Mouse (Mus musculus): ENCODE results near the gene Zfp605.
"Not testable (repeated sequence)": the region's sequence is repeated elsewhere in the genome, so short reads cannot be mapped to it uniquely, and the experiment has no call there.

Zfp605 gene

GRCm38 (mm10) chr5:110103901-110104615 is 5.8 kb upstream of the Zfp605 start:
- peak; percentile 5 for DNase-seq (ENCODE audit: low read depth, low spot score)
- Histone ChIP-seq H3K27me3 (ENCODE audit: control insufficient read depth, insufficient read depth, low read length, poor library complexity, severe bottlenecking) (no peaks in the 10 kb centered on the region), H3K36me3 (ENCODE audit: control insufficient read depth, insufficient read depth, low read length, poor library complexity, severe bottlenecking) (peaks cover 7% of the 10 kb centered on the region)

GRCm38 (mm10) chr5:110104616-110105380 is 5.1 kb upstream of the Zfp605 start:
- Histone ChIP-seq H3K27me3 (ENCODE audit: control insufficient read depth, insufficient read depth, low read length, poor library complexity, severe bottlenecking) (no peaks in the 10 kb centered on the region), H3K36me3 (ENCODE audit: control insufficient read depth, insufficient read depth, low read length, poor library complexity, severe bottlenecking) (peaks cover 7% of the 10 kb centered on the region)
- peak; percentile 6 for DNase-seq (ENCODE audit: low read depth, low spot score)

GRCm38 (mm10) chr5:110106140-110106871 is 3.6 kb upstream of the Zfp605 start:
- Histone ChIP-seq H3K27me3 (ENCODE audit: control insufficient read depth, insufficient read depth, low read length, poor library complexity, severe bottlenecking) (no peaks in the 10 kb centered on the region), H3K36me3 (ENCODE audit: control insufficient read depth, insufficient read depth, low read length, poor library complexity, severe bottlenecking) (peaks cover 7% of the 10 kb centered on the region)
- peak; percentile 19 for DNase-seq (ENCODE audit: low read depth, low spot score)

GRCm38 (mm10) chr5:110106901-110107564 is 2.9 kb upstream of the Zfp605 start:
- Histone ChIP-seq H3K36me3 (ENCODE audit: control insufficient read depth, insufficient read depth, low read length, poor library complexity, severe bottlenecking) (peaks cover 7% of the 10 kb centered on the region), H3K27me3 (ENCODE audit: control insufficient read depth, insufficient read depth, low read length, poor library complexity, severe bottlenecking) (no peaks in the 10 kb centered on the region)
- no peak for DNase-seq (ENCODE audit: low read depth, low spot score)

- Histone ChIP-seq H3K36me3 (ENCODE audit: control insufficient read depth, insufficient read depth, low read length, poor library complexity, severe bottlenecking) (peaks cover 8% of the 10 kb centered on the region), H3K27me3 (ENCODE audit: control insufficient read depth, insufficient read depth, low read length, poor library complexity, severe bottlenecking) (no peaks in the 10 kb centered on the region)
- DNase-seq (ENCODE audit: low read depth, low spot score): peak; percentile 95
Measured at GRCm38 (mm10) chr5:110107581-110108304, 2.1 kb upstream of the Zfp605 start, which contains the start of gene Gtpbp6. Gtpbp6 (minus strand) TSS chr5:110108197.

- no peak for DNase-seq (ENCODE audit: low read depth, low spot score)
- Histone ChIP-seq H3K27me3 (ENCODE audit: control insufficient read depth, insufficient read depth, low read length, poor library complexity, severe bottlenecking) (no peaks in the 10 kb centered on the region), H3K36me3 (ENCODE audit: control insufficient read depth, insufficient read depth, low read length, poor library complexity, severe bottlenecking) (peaks cover 10% of the 10 kb centered on the region)
Measured at GRCm38 (mm10) chr5:110108305-110108628, 1.6 kb upstream of the Zfp605 start.

GRCm38 (mm10) chr5:110122380-110122779 is 12.5 kb downstream of the Zfp605 start:
- not testable (repeated sequence) for DNase-seq (ENCODE audit: low read depth, low spot score); H3K27me3 ChIP-seq (ENCODE audit: control insufficient read depth, insufficient read depth, low read length, poor library complexity, severe bottlenecking); H3K36me3 ChIP-seq (ENCODE audit: control insufficient read depth, insufficient read depth, low read length, poor library complexity, severe bottlenecking)

- peaks cover 5% of the 10 kb centered on the region; the same call in 1 of the 2 replicates for H3K36me3 ChIP-seq (ENCODE audit: control insufficient read depth, insufficient read depth, low read length, poor library complexity, severe bottlenecking)
- peak; percentile 99 for DNase-seq (ENCODE audit: low read depth, low spot score)
- no peaks in the 10 kb centered on the region for H3K27me3 ChIP-seq (ENCODE audit: control insufficient read depth, insufficient read depth, low read length, poor library complexity, severe bottlenecking)
Measured at GRCm38 (mm10) chr5:110135293-110136086, 25.6 kb downstream of the Zfp605 start, which contains the start of gene Chfr. Chfr (plus strand) TSS chr5:110135842.

GRCm38 (mm10) chr5:110136087-110136464 is 26.2 kb downstream of the Zfp605 start:
- no peak for DNase-seq (ENCODE audit: low read depth, low spot score)
- Histone ChIP-seq H3K27me3 (ENCODE audit: control insufficient read depth, insufficient read depth, low read length, poor library complexity, severe bottlenecking) (no peaks in the 10 kb centered on the region), H3K36me3 (ENCODE audit: control insufficient read depth, insufficient read depth, low read length, poor library complexity, severe bottlenecking) (peaks cover 6% of the 10 kb centered on the region; the same call in 1 of the 2 replicates)

GRCm38 (mm10) chr5:110137816-110138215 is 27.9 kb downstream of the Zfp605 start:
- peak; percentile 29 for DNase-seq (ENCODE audit: low read depth, low spot score)
- Histone ChIP-seq H3K36me3 (ENCODE audit: control insufficient read depth, insufficient read depth, low read length, poor library complexity, severe bottlenecking) (peaks cover 9% of the 10 kb centered on the region; the same call in 1 of the 2 replicates), H3K27me3 (ENCODE audit: control insufficient read depth, insufficient read depth, low read length, poor library complexity, severe bottlenecking) (no peaks in the 10 kb centered on the region)

- DNase-seq (ENCODE audit: low read depth, low spot score): no peak
- peaks cover 9% of the 10 kb centered on the region; the same call in 1 of the 2 replicates for H3K36me3 ChIP-seq (ENCODE audit: control insufficient read depth, insufficient read depth, low read length, poor library complexity, severe bottlenecking)
- no peaks in the 10 kb centered on the region for H3K27me3 ChIP-seq (ENCODE audit: control insufficient read depth, insufficient read depth, low read length, poor library complexity, severe bottlenecking)
Measured at GRCm38 (mm10) chr5:110139325-110139724, 29.4 kb downstream of the Zfp605 start.

GRCm38 (mm10) chr5:110140424-110140823 is 30.5 kb downstream of the Zfp605 start:
- H3K36me3 ChIP-seq (ENCODE audit: control insufficient read depth, insufficient read depth, low read length, poor library complexity, severe bottlenecking): peaks cover 12% of the 10 kb centered on the region
- no peaks in the 10 kb centered on the region for H3K27me3 ChIP-seq (ENCODE audit: control insufficient read depth, insufficient read depth, low read length, poor library complexity, severe bottlenecking)
- no peak for DNase-seq (ENCODE audit: low read depth, low spot score)

GRCm38 (mm10) chr5:110142309-110142708 is 32.4 kb downstream of the Zfp605 start:
- peaks cover 15% of the 10 kb centered on the region for H3K36me3 ChIP-seq (ENCODE audit: control insufficient read depth, insufficient read depth, low read length, poor library complexity, severe bottlenecking)
- DNase-seq (ENCODE audit: low read depth, low spot score): no peak
- no peaks in the 10 kb centered on the region for H3K27me3 ChIP-seq (ENCODE audit: control insufficient read depth, insufficient read depth, low read length, poor library complexity, severe bottlenecking)

Measured in splenic B cell, adult 2 months (primary cell).